Mouse (Mus musculus): ENCODE data around the gene Fcrl1. TPM values are rescaled to one million over a fixed set of nuclear protein-coding genes. Genes with fewer than 3 reads are reported as not detected.

Fcrl1 gene
- polyA plus RNA-seq, 1 experiment from 2014 or later = not detected

GRCm38 (mm10) chr3:87381806-87382712 is 5.9 kb downstream of the Fcrl1 start:
- no peak overlapping the region for H3K4me3 ChIP-seq
- no peak for ATAC-seq
- no peaks in the 10 kb centered on the region for H3K4me1 ChIP-seq
- no peak overlapping the region for H3K27ac ChIP-seq
- no peak overlapping the region for H3K4me2 ChIP-seq
- H3K36me3 ChIP-seq (ENCODE audit: poor library complexity, severe bottlenecking) = no peaks in the 10 kb centered on the region
- H3K9ac ChIP-seq = no peak overlapping the region
- H3K27me3 ChIP-seq = no peaks in the 10 kb centered on the region
- WGBS = 66% methylated on average over 7 of the region's 7 CpGs
- no peaks in the 10 kb centered on the region for H3K9me3 ChIP-seq (replicated peaks)

- H3K4me2 ChIP-seq = no peak overlapping the region
- no peak overlapping the region for H3K9ac ChIP-seq
- H3K4me1 ChIP-seq = no peaks in the 10 kb centered on the region
- 93% methylated on average over 3 of the region's 3 CpGs for WGBS
- H3K36me3 ChIP-seq (ENCODE audit: poor library complexity, severe bottlenecking) = no peaks in the 10 kb centered on the region
- no peaks in the 10 kb centered on the region for H3K9me3 ChIP-seq (replicated peaks)
- no peak for ATAC-seq
- H3K27me3 ChIP-seq = no peaks in the 10 kb centered on the region
- H3K4me3 ChIP-seq = no peak overlapping the region
- H3K27ac ChIP-seq = no peak overlapping the region
Observed at GRCm38 (mm10) chr3:87383308-87383707, 7.1 kb downstream of the Fcrl1 start.

GRCm38 (mm10) chr3:87385105-87385504 is 8.9 kb downstream of the Fcrl1 start:
- Histone ChIP-seq H3K4me3 (no peak overlapping the region), H3K4me2 (no peak overlapping the region), H3K9ac (no peak overlapping the region), H3K9me3 (replicated peaks) (no peaks in the 10 kb centered on the region), H3K36me3 (ENCODE audit: poor library complexity, severe bottlenecking) (no peaks in the 10 kb centered on the region), H3K27ac (no peak overlapping the region), H3K27me3 (no peaks in the 10 kb centered on the region), H3K4me1 (no peaks in the 10 kb centered on the region)
- WGBS = 88% methylated on average over 9 of the region's 9 CpGs
- no peak for ATAC-seq

- Histone ChIP-seq H3K4me1 (no peaks in the 10 kb centered on the region), H3K36me3 (ENCODE audit: poor library complexity, severe bottlenecking) (no peaks in the 10 kb centered on the region), H3K9me3 (replicated peaks) (no peaks in the 10 kb centered on the region), H3K4me2 (no peak overlapping the region), H3K9ac (no peak overlapping the region), H3K27ac (no peak overlapping the region), H3K27me3 (no peaks in the 10 kb centered on the region), H3K4me3 (no peak overlapping the region)
- WGBS = 82% methylated on average over 1 of the region's 1 CpGs
- no peak for ATAC-seq
Observed at GRCm38 (mm10) chr3:87390935-87391334, 14.7 kb downstream of the Fcrl1 start.

GRCm38 (mm10) chr3:87398809-87399208 is 22.6 kb downstream of the Fcrl1 start:
- H3K4me1 ChIP-seq = no peaks in the 10 kb centered on the region
- H3K9ac ChIP-seq = no peak overlapping the region
- H3K27me3 ChIP-seq = no peaks in the 10 kb centered on the region
- no peaks in the 10 kb centered on the region for H3K36me3 ChIP-seq (ENCODE audit: poor library complexity, severe bottlenecking)
- no peak for ATAC-seq
- H3K27ac ChIP-seq = no peak overlapping the region
- no peak overlapping the region for H3K4me2 ChIP-seq
- H3K4me3 ChIP-seq = no peak overlapping the region
- H3K9me3 ChIP-seq (replicated peaks) = no peaks in the 10 kb centered on the region
- 68% methylated on average over 4 of the region's 4 CpGs for WGBS

DNA sequence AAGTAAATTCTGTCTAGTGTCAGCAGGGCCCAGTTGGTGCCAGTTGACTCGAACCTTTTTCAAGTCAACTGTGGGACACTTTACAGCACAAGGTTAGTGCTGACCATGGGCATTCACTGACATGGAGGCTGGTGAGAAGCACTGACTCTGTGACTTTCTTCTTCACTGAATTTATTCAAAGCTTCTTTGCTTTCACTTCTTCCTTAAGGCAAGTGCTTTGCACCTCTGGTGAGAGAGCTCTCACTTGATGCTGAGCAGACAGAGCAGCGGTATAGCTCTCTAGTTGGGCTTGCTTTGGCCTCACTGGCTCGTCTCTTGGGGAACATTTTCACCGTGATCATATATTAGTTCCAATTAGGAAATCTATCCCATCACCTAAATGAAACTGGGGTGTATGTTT is 23.7 kb downstream of the Fcrl1 start:
- WGBS = 82% methylated on average over 4 of the region's 4 CpGs
- H3K4me1 ChIP-seq = no peaks in the 10 kb centered on the region
- no peak for ATAC-seq

GRCm38 (mm10) chr3:87401321-87401720 is 25.1 kb downstream of the Fcrl1 start:
- no peak overlapping the region for H3K9ac ChIP-seq
- H3K4me2 ChIP-seq = no peak overlapping the region
- H3K9me3 ChIP-seq (replicated peaks) = no peaks in the 10 kb centered on the region
- no peaks in the 10 kb centered on the region for H3K4me1 ChIP-seq
- no peak overlapping the region for H3K27ac ChIP-seq
- ATAC-seq = no peak
- H3K4me3 ChIP-seq = no peak overlapping the region
- H3K36me3 ChIP-seq (ENCODE audit: poor library complexity, severe bottlenecking) = no peaks in the 10 kb centered on the region
- no peaks in the 10 kb centered on the region for H3K27me3 ChIP-seq
- WGBS = 75% methylated on average over 5 of the region's 5 CpGs

More for the DNA sequence above, 23.7 kb downstream of the Fcrl1 start:
- Histone ChIP-seq H3K36me3 (ENCODE audit: poor library complexity, severe bottlenecking) (no peaks in the 10 kb centered on the region), H3K27me3 (no peaks in the 10 kb centered on the region), H3K9ac (no peak overlapping the region), H3K4me3 (no peak overlapping the region), H3K4me2 (no peak overlapping the region), H3K27ac (no peak overlapping the region), H3K9me3 (replicated peaks) (no peaks in the 10 kb centered on the region)

DNA sequence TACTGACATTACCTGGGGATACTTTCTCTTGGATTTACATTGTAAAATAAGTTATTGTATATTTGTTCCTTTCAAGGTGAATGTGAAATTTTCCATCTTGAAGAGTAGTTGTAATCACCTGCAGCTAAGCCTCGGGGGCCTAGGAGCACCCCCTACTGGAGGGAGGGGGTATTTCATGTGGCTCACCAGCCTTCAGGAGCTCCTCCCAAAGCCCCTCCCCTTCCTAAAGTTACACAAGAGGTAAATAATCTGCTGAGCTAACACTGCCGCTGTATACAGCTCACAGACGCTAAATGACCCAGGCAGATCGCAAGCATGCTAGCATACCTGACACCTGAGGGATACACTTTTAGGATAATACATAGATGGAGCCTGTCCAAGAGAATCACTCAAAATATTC is 32.0 kb downstream of the Fcrl1 start:
- no peak for ATAC-seq
- Histone ChIP-seq H3K4me3 (no peak overlapping the region), H3K9ac (no peak overlapping the region), H3K27ac (no peak overlapping the region), H3K27me3 (no peaks in the 10 kb centered on the region), H3K4me1 (no peaks in the 10 kb centered on the region), H3K9me3 (replicated peaks) (no peaks in the 10 kb centered on the region), H3K4me2 (no peak overlapping the region), H3K36me3 (ENCODE audit: poor library complexity, severe bottlenecking) (no peaks in the 10 kb centered on the region)
- WGBS = 31% methylated on average over 4 of the region's 4 CpGs

DNA sequence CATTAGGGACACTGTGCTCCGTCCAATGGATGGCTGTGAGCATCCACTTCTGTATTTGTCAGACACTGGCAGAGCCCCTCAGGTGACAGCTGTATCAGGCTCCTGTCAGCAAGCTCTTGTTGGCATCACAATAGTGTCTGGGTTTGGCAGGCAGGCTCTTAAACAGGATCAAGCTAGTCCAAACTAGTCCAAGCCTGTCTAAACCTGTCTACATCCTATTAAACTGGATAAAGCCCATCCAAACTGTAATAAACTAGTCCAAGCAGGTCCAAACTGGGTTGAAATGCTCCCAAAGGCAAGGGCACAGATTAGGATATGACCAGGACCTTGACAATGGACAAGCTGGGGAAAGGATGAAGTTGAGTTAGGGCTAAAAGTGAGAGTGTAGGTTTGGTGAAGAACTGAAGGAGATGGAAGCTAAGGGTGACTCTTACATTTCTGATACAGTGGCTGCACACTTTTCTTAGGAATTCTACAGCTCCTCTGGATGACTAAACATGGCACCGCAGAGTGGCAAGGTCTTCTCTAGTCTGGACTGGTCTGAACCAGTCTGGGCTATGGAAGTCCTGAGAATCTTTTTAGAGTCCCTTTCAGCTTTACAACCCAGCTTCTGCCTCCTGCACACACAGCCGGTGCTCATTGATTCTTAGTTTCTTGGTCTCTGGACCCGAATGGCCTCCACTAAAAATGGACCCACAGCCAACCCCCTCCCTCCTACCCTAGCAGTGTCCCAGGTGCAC is 33.2 kb downstream of the Fcrl1 start:
- no peaks in the 10 kb centered on the region for H3K4me1 ChIP-seq
- 84% methylated on average over 4 of the region's 4 CpGs for WGBS
- no peaks in the 10 kb centered on the region for H3K36me3 ChIP-seq (ENCODE audit: poor library complexity, severe bottlenecking)
- no peak overlapping the region for H3K4me2 ChIP-seq
- H3K27ac ChIP-seq = no peak overlapping the region
- no peaks in the 10 kb centered on the region for H3K9me3 ChIP-seq (replicated peaks)
- ATAC-seq = no peak
- no peaks in the 10 kb centered on the region for H3K27me3 ChIP-seq
- H3K4me3 ChIP-seq = no peak overlapping the region
- no peak overlapping the region for H3K9ac ChIP-seq

DNA sequence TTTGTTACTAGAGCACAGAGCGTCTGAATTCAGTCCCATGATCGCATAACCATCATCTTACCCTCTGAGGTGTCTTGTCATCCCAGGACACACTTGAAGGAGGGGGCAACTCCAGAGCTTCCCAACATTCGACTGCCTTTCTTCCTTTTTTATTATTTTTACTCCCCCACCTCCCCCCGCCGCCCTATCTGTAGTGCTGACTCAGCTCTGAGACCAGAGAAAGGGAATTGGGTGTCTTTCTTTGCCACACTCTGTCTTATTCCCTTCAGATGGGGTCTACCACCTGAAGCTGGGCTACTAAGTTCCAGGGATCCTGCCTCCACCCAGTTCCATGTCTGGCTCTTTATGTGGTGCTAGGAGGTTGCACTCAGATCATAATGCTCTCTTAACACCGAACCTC is 34.4 kb downstream of the Fcrl1 start:
- H3K4me3 ChIP-seq = no peak overlapping the region
- no peak overlapping the region for H3K9ac ChIP-seq
- 81% methylated on average over 6 of the region's 6 CpGs for WGBS
- H3K4me1 ChIP-seq = no peaks in the 10 kb centered on the region
- no peak overlapping the region for H3K4me2 ChIP-seq
- ATAC-seq = no peak
- no peak overlapping the region for H3K27ac ChIP-seq
- no peaks in the 10 kb centered on the region for H3K36me3 ChIP-seq (ENCODE audit: poor library complexity, severe bottlenecking)
- no peaks in the 10 kb centered on the region for H3K27me3 ChIP-seq
- H3K9me3 ChIP-seq (replicated peaks) = no peaks in the 10 kb centered on the region

DNA sequence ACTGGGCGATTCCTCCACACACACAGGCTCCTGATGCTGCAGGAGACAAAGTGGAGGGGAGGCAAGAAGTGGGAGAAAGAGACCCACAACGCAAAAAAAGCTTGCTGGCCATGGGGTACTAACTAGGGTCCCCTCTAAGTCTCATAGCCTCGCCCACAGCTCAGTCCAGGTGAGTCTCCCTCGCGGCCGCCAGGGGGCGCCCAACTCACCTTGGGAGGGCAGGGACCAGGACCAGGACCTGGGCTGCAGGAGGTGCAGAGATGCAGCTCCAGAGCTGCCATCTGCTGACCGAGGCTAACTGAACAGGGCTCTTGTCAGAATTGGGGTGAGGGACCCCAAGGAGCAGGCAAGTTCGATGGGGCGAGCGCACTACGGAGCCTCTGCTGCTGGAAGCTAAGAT is 35.0 kb downstream of the Fcrl1 start:
- no peak overlapping the region for H3K4me3 ChIP-seq
- ATAC-seq = peak; percentile 61; the same call in 1 of the 2 replicates
- H3K4me2 ChIP-seq = peak overlapping the region; percentile 18
- no peaks in the 10 kb centered on the region for H3K36me3 ChIP-seq (ENCODE audit: poor library complexity, severe bottlenecking)
- no peaks in the 10 kb centered on the region for H3K4me1 ChIP-seq
- no peaks in the 10 kb centered on the region for H3K9me3 ChIP-seq (replicated peaks)
- H3K27ac ChIP-seq = no peak overlapping the region
- H3K9ac ChIP-seq = no peak overlapping the region
- H3K27me3 ChIP-seq = no peaks in the 10 kb centered on the region
- WGBS = 9% methylated on average over 12 of the region's 12 CpGs

GRCm38 (mm10) chr3:87420645-87421044 is 44.5 kb downstream of the Fcrl1 start:
- no peak for ATAC-seq
- 74% methylated on average over 1 of the region's 1 CpGs for WGBS
- no peak overlapping the region for H3K4me2 ChIP-seq
- H3K4me3 ChIP-seq = no peak overlapping the region
- H3K27ac ChIP-seq = no peak overlapping the region
- no peak overlapping the region for H3K9ac ChIP-seq
- no peaks in the 10 kb centered on the region for H3K4me1 ChIP-seq
- H3K27me3 ChIP-seq = no peaks in the 10 kb centered on the region
- H3K9me3 ChIP-seq (replicated peaks) = no peaks in the 10 kb centered on the region
- H3K36me3 ChIP-seq (ENCODE audit: poor library complexity, severe bottlenecking) = no peaks in the 10 kb centered on the region

Data from forebrain, embryonic 13.5 days (tissue).